Comparison of ENCODE assay signal across 25 mouse cellular contexts in the genomic region with DNA sequence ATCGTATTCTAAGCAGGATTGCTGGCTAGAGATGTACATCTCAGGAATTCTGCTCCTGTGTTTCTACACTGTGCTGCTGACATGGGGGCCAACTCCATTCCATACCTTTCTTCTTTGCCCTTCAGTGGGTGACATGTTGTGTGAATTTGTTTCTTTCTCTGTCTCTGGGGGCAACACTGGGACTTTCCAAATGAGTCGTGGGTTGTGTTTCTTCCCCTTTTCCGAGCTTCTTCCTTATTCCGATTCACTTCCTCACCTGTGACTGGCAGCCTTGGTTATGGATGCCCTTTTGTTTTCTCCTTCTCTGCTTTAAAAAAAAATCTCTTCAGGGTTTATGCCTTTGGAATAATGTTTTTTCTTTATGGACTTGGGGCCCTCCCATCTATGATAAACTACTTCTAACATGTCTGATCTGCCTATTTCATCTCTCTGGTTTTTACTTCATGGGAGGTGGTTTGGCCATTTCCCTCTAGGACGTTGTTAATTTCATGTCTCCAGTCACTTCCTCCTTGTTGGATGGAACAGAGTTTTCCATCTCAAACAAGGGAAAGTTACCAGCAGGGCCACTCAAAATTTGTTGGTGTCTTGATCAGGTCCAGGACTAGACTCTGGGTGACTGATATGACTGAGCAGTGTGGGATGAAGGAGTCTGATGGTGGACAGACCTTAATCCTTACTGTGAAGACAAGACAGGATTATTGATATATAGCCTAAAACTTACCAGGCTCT. TPM values are rescaled to one million over a fixed set of nuclear protein-coding genes. Genes with fewer than 3 reads are reported as not detected.
DNase-seq lines count a peak whose midpoint lies in the region; ATAC-seq and TF ChIP-seq lines count a peak whose summit lies in the region.
"Had no signal": no experiment of that assay in that cellular context is flagged by ENCODE, and none has a peak within 500 bp of the region (broad histone marks: within the 10 kb centered on the region; RNA-seq: fewer than 3 reads in every experiment).

No protein-coding gene starts in this region.

- H3K4me3 ChIP-seq in layer of hippocampus, adult 2 months, result no peak overlapping the region
- H3K4me3 ChIP-seq: forebrain, embryonic 12.5 days; heart, adult 2 months; heart, embryonic 15.5 days; hindbrain, embryonic 15.5 days; left cerebral cortex, adult 2 months; limb, embryonic 10.5 days; megakaryocyte, embryonic 14.5 days had no signal

- H3K27ac ChIP-seq in layer of hippocampus, adult 2 months, result peak overlapping the region; percentile 36; the same call in 1 of the 2 replicates
- H3K27ac ChIP-seq: forebrain, embryonic 12.5 days; heart, adult 2 months; heart, embryonic 15.5 days; hindbrain, embryonic 15.5 days; left cerebral cortex, adult 2 months; limb, embryonic 10.5 days had no signal

- TF ChIP-seq CTCF in layer of hippocampus, adult 2 months (conservative IDR thresholded peaks at IDR 0.05), result no peak

- ATAC-seq in common myeloid progenitor, adult 5-6 weeks (replicated peaks; ENCODE audit: low read depth, poor library complexity, severe bottlenecking), result peak; percentile 67; the same call in 1 of the 2 replicates
- ATAC-seq in monocyte, adult 5-6 weeks (replicated peaks; ENCODE audit: insufficient number of reproducible peaks, low FRiP score, low TSS enrichment, poor library complexity, severe bottlenecking), result peak; percentile 66
- no peak for ATAC-seq in inflammation-experienced regulatory T-cells, adult 6 months
- ATAC-seq: intestine, postnatal 0 days had no signal

- DNase-seq in layer of hippocampus, adult 2 months (ENCODE audit: low spot score in 2 of 2), result no peak
- no peak for DNase-seq in layer of hippocampus, postnatal 10 days (ENCODE audit: low spot score in 2 of 2)
- DNase-seq in A20 (ENCODE audit: low read depth, low spot score), result peak; percentile 79
- DNase-seq in thymus, postnatal 10 days (ENCODE audit: low spot score in 2 of 2), result no peak
- DNase-seq: cerebellum, adult 11 months; cerebellum, postnatal 36 days; heart, postnatal 4 days; kidney, postnatal 10 days; lung, adult 2 months; midbrain, embryonic 14.5 days; right cerebral cortex, postnatal 25 days; thymus, postnatal 36 days had no signal

RNA-seq across cellular contexts. Expression of gene Il1b, which starts 10.0 kb away (rescaled TPM):
- not detected for total RNA-seq in layer of hippocampus, adult 2 months (2021)
- total RNA-seq in layer of hippocampus, postnatal 10 days (2021), result not detected
- 1.0 and 1.4 TPM in 2 replicates for total RNA-seq in common myeloid progenitor, adult 5-6 weeks (2017)
- 186 to 292 TPM (median 238 TPM) in 3 replicates for total RNA-seq in monocyte, adult 5-6 weeks (2017)
- polyA plus RNA-seq in inflammation-experienced regulatory T-cells, adult 6 months (2017; shearing (Covaris generic)), result 1 to 10 TPM in 1 of 3 experiments, not detected in 2; 2.1 TPM
- total RNA-seq: gastrocnemius, adult 8-10 months; layer of hippocampus, adult 18-20 months had no signal
- polyA plus RNA-seq: forebrain, embryonic 12.5 days; hindbrain, embryonic 15.5 days; limb, embryonic 10.5 days; midbrain, embryonic 14.5 days had no signal

Comparison
In these comparisons a context has a peak if more than half of its experiments do, and no peak if none do; other contexts are left out.
1. RNA of gene Il1b, which starts 10.0 kb away (total RNA-seq): 186 to 292 TPM in monocyte, adult 5-6 weeks; 1.0 to 1.4 TPM in common myeloid progenitor, adult 5-6 weeks, not detected in layer of hippocampus, postnatal 10 days and not detected in layer of hippocampus, adult 2 months; every median in the first group is over 10 times any median in the second.